Mouse (Mus musculus) ES-E14 (cell line): ENCODE measurements around the gene AC170998.1. TPM values are rescaled to one million over a fixed set of nuclear protein-coding genes. Genes with fewer than 3 reads are reported as not detected.

Experiments used
- DNase-seq: peaks from one replicate; pipeline ENCODE4 v3.0.0-alpha.2; 2013; ENCODE audit warnings: low read depth, low spot score
- H3K27ac ChIP-seq: 2 replicates; pipeline ENCODE4 v1.5.1; 2012; ENCODE audit warnings: low read depth, mild to moderate bottlenecking, low read length, moderate library complexity, mixed read lengths; ENCODE audit not compliant: poor library complexity, insufficient read depth, severe bottlenecking
- H3K36me3 ChIP-seq: 2 replicates; pipeline ENCODE4 v1.6.1; 2012; ENCODE audit warnings: mild to moderate bottlenecking, low read length, moderate library complexity, mixed read lengths; ENCODE audit not compliant: control insufficient read depth, poor library complexity, insufficient read depth, severe bottlenecking
- H3K4me1 ChIP-seq, 2 experiments: fragments of 150-350 bp in 1 of 2; sonication (generic) in 1 of 2; 2 replicates each; pipeline ENCODE4 v1.6.1; 2012; ENCODE audit warnings: low read length in 2 of 2, mild to moderate bottlenecking in 1 of 2, mixed read lengths in 1 of 2; ENCODE audit not compliant: control insufficient read depth in 2 of 2, insufficient read depth in 2 of 2, poor library complexity in 1 of 2
- H3K4me3 ChIP-seq, 2 experiments: fragments of 150-350 bp in 1 of 2; sonication (generic) in 1 of 2; 2 replicates each; pipeline ENCODE4 v1.5.1; 2012; ENCODE audit warnings: low read length in 2 of 2, low read depth in 1 of 2, mild to moderate bottlenecking in 1 of 2, mixed read lengths in 1 of 2; ENCODE audit not compliant: insufficient read depth in 1 of 2, poor library complexity in 1 of 2, severe bottlenecking in 1 of 2
- H3K9ac ChIP-seq: 2 replicates; pipeline ENCODE4 v1.6.1; 2012; ENCODE audit warnings: low read depth, mild to moderate bottlenecking, low read length, mixed read lengths; ENCODE audit not compliant: poor library complexity, insufficient read depth, severe bottlenecking
- H3K9me3 ChIP-seq: fragments of 150-350 bp; sonication (generic); 2 replicates; pipeline ENCODE4 v1.6.1; 2012; ENCODE audit warnings: low read depth, mild to moderate bottlenecking, low read length; ENCODE audit not compliant: control insufficient read depth, insufficient read depth
- CHD2 ChIP-seq: IDR thresholded peaks from 2 replicates; pipeline ENCODE4 v1.6.1; 2014; ENCODE audit warnings: mild to moderate bottlenecking, low read depth, low read length, inconsistent platforms
- HCFC1 ChIP-seq: IDR thresholded peaks from 2 replicates; pipeline ENCODE4 v1.6.1; 2012; ENCODE audit warnings: low read length, inconsistent platforms, borderline replicate concordance; ENCODE audit not compliant: insufficient read depth
- MAFK ChIP-seq: IDR thresholded peaks from 2 replicates; pipeline ENCODE4 v1.6.1; 2014; ENCODE audit warnings: mild to moderate bottlenecking, low read depth, low read length, inconsistent platforms; ENCODE audit not compliant: insufficient read depth
- ZC3H11A ChIP-seq: IDR thresholded peaks from 2 replicates; pipeline ENCODE4 v1.6.1; 2012; ENCODE audit warnings: low read depth, mild to moderate bottlenecking, inconsistent platforms, low read length, borderline replicate concordance
- ZNF384 ChIP-seq: IDR thresholded peaks from 2 replicates; pipeline ENCODE4 v1.6.1; 2012; ENCODE audit warnings: low read depth, low read length, inconsistent platforms
- in situ Hi-C, 2 experiments: fragments of 600-800 bp; cut with MboI; formaldehyde crosslinking; loops; one replicate each; pipeline ENCODE4 v1.15.1; 2025; ENCODE audit warnings: low sequenced_read_pairs in 2 of 2, inconsistent platforms in 1 of 2; ENCODE audit not compliant: unreplicated experiment in 2 of 2
- total RNA-seq: library from RNA; depleted of rRNA; stranded (reverse); fragments of 300-350 nt; gene quantifications from 2 replicates; pipeline ENCODE4 v1.2.3, GENCODE M21; 2012

The AC170998.1 gene
- total RNA-seq, 1 experiment: 2.5 TPM

- in situ Hi-C loops: no loop called here
- Histone ChIP-seq H3K4me1 (no peaks in the 10 kb centered on the region), H3K27ac (no peak overlapping the region), H3K36me3 (peaks cover 57% of the 10 kb centered on the region), H3K9ac (no peak overlapping the region), H3K9me3 (no peaks in the 10 kb centered on the region), H3K4me3 (no peak overlapping the region)
- TF ChIP-seq MAFK (no peak), ZC3H11A (no peak), HCFC1 (no peak), ZNF384 (no peak), CHD2 (no peak)
- DNase-seq: no peak
These were observed 17.4 kb downstream of the AC170998.1 start for GRCm38 (mm10) chr17:28743145-28743866.

GRCm38 (mm10) chr17:28743916-28744315 lies 18.0 kb downstream of the AC170998.1 start:
- in situ Hi-C loops: no loop called here
- no peak overlapping the region for H3K4me3 ChIP-seq
- H3K9ac ChIP-seq: no peak overlapping the region
- H3K4me1 ChIP-seq: no peaks in the 10 kb centered on the region
- peak; percentile 63 for DNase-seq
- peaks cover 57% of the 10 kb centered on the region for H3K36me3 ChIP-seq
- H3K9me3 ChIP-seq: no peaks in the 10 kb centered on the region
- TF ChIP-seq CHD2 (no peak), HCFC1 (no peak), ZNF384 (no peak), MAFK (no peak), ZC3H11A (no peak)
- no peak overlapping the region for H3K27ac ChIP-seq

DNA sequence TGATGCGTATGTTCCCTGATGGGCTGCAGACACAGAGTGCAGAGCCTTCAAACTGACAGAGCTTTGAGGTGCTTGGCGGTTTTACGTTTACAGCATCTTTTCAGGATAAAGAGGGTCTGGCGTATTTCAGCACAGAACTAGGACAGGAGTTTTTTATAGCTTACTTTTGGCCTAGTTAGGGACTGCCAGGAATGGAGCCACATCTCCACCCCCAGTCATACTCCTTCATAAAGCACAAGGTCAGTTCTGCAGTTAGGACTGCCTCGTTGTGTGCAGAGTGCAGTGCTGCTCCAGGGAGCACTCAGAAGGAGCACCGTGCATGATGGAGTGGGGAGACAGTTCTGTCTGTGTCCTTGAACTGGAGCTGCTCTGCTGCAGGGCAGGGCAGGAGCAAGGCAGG lies 19.9 kb downstream of the AC170998.1 start:
- TF ChIP-seq ZC3H11A: no peak
- TF ChIP-seq HCFC1: no peak
- no peak for TF ChIP-seq ZNF384
- no peak for TF ChIP-seq MAFK
- no peak for TF ChIP-seq CHD2
- H3K4me1 ChIP-seq: no peaks in the 10 kb centered on the region
- H3K9ac ChIP-seq: no peak overlapping the region
- H3K4me3 ChIP-seq: no peak overlapping the region
- H3K27ac ChIP-seq: no peak overlapping the region
- in situ Hi-C loops: no loop called here
- no peaks in the 10 kb centered on the region for H3K9me3 ChIP-seq
- no peak for DNase-seq
- peaks cover 46% of the 10 kb centered on the region for H3K36me3 ChIP-seq

DNA sequence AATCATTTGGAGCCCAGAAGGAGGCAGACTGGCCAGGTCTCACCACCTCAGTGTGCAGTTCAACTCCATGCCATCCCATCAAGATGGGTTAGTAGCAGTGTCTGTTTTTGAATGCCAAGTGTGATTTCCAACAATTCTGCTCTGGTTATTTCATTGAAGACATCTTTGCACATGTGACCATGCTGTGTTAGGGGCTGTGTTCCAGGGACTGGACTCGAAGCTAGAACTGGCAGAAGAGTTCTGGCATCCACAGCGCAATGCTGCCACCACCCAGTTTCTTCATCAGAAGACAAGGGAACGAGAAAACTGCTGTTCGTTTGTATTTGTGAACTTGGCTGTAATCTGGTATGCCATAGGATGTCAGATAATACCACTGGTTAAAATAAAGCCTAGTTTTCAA lies 22.1 kb downstream of the AC170998.1 start:
- Histone ChIP-seq H3K4me3 (no peak overlapping the region), H3K9ac (no peak overlapping the region), H3K9me3 (no peaks in the 10 kb centered on the region), H3K27ac (no peak overlapping the region), H3K4me1 (no peaks in the 10 kb centered on the region), H3K36me3 (peaks cover 36% of the 10 kb centered on the region)
- TF ChIP-seq CHD2 (no peak), ZNF384 (no peak), HCFC1 (no peak), MAFK (no peak), ZC3H11A (no peak)
- in situ Hi-C loops: no loop called here
- DNase-seq: no peak

- Histone ChIP-seq H3K9ac (no peak overlapping the region), H3K4me3 (no peak overlapping the region), H3K9me3 (no peaks in the 10 kb centered on the region), H3K27ac (no peak overlapping the region), H3K4me1 (no peaks in the 10 kb centered on the region), H3K36me3 (peaks cover 21% of the 10 kb centered on the region)
- DNase-seq: no peak
- in situ Hi-C loops: no loop called here
- TF ChIP-seq ZC3H11A: no peak
- no peak for TF ChIP-seq ZNF384
- TF ChIP-seq CHD2: no peak
- no peak for TF ChIP-seq HCFC1
- no peak for TF ChIP-seq MAFK
These were observed 24.7 kb downstream of the AC170998.1 start for GRCm38 (mm10) chr17:28750580-28750979.
